Mouse (Mus musculus) ES-Bruce4 (cell line): ENCODE data around the gene Sec14l2.
A peak's percentile ranks its signal among the peaks of the same experiment; 100 is the strongest.

Source experiments
- CTCF ChIP-seq: IDR thresholded peaks from one replicate; pipeline ENCODE4 v1.8.1; 2011; ENCODE audit warnings: low read depth, low read length
- POLR2A ChIP-seq: IDR thresholded peaks from one replicate; pipeline ENCODE4 v1.8.1; 2011; ENCODE audit warnings: low read length; ENCODE audit not compliant: insufficient read depth

- peak; percentile 72 for TF ChIP-seq POLR2A
- no peak for TF ChIP-seq CTCF
These were observed at the start of gene Sec14l2 for GRCm38 (mm10) chr11:4122742-4123579.
